Mouse (Mus musculus): ENCODE results near the gene Cd5l.

The Cd5l gene

GRCm38 (mm10) chr3:87408171-87408570 lies 50.5 kb downstream of the Cd5l start:
- DNase-seq (ENCODE audit: low spot score in 2 of 2), result no peak

GRCm38 (mm10) chr3:87409196-87409935 lies 51.7 kb downstream of the Cd5l start:
- no peak for DNase-seq (ENCODE audit: low spot score in 2 of 2)

- no peak for DNase-seq (ENCODE audit: low spot score in 2 of 2)
Observed at GRCm38 (mm10) chr3:87410605-87411004, 52.9 kb downstream of the Cd5l start.

GRCm38 (mm10) chr3:87411150-87411549 lies 53.5 kb downstream of the Cd5l start:
- peak in 1 of 2 experiments; percentile 6 for DNase-seq (ENCODE audit: low spot score in 2 of 2)

- no peak for DNase-seq (ENCODE audit: low spot score in 2 of 2)
Observed at GRCm38 (mm10) chr3:87420645-87421044, 63.0 kb downstream of the Cd5l start.
